Mouse (Mus musculus) limb, embryonic 11.5 days (tissue): ENCODE measurements at regions not wholly inside any gene's neighbourhood (a gene's known extent, or its start where the extent isn't known, plus 50 kb on each side); places are given as distances from the start of the nearest gene placed in this dataset.

ENCODE experiments used
- ATAC-seq: fragments of 200-750 bp; cut with Nextera tagmentation; 2 replicates; pipeline ENCODE4 v1.8.0; 2017; ENCODE audit warnings: low read depth; ENCODE audit not compliant: insufficient number of reproducible peaks, low FRiP score, low TSS enrichment
- DNase-seq: peaks from one replicate; pipeline ENCODE4 v3.0.0-alpha.2; 2015; ENCODE audit warnings: low spot score
- H3K27ac ChIP-seq: fragments of 300-500 bp; sonication (generic); replicated peaks from 2 replicates; pipeline ENCODE4 v1.5.1; 2014; ENCODE audit warnings: low read depth, mild to moderate bottlenecking, low read length
- H3K27me3 ChIP-seq: fragments of 300-500 bp; sonication (generic); 2 replicates; pipeline ENCODE4 v1.6.1; 2014; ENCODE audit warnings: mild to moderate bottlenecking, low read length, mixed read lengths; ENCODE audit not compliant: control insufficient read depth, insufficient read depth
- H3K36me3 ChIP-seq: fragments of 300-500 bp; sonication (generic); 2 replicates; pipeline ENCODE4 v1.6.1; 2014; ENCODE audit warnings: mild to moderate bottlenecking, low read length, moderate library complexity, mixed read lengths; ENCODE audit not compliant: control insufficient read depth, insufficient read depth
- H3K4me1 ChIP-seq: fragments of 300-500 bp; sonication (generic); 2 replicates; pipeline ENCODE4 v1.6.1; 2014; ENCODE audit warnings: low read length, mixed read lengths; ENCODE audit not compliant: control insufficient read depth, insufficient read depth
- H3K4me2 ChIP-seq: fragments of 300-500 bp; sonication (generic); 2 replicates; pipeline ENCODE4 v1.6.1; 2014; ENCODE audit warnings: low read depth, mild to moderate bottlenecking, moderate library complexity; ENCODE audit not compliant: severe bottlenecking
- H3K4me3 ChIP-seq: fragments of 300-500 bp; sonication (generic); 2 replicates; pipeline ENCODE4 v1.5.1; 2014; ENCODE audit warnings: low read depth, low read length
- H3K9ac ChIP-seq: fragments of 300-500 bp; sonication (generic); 2 replicates; pipeline ENCODE4 v1.6.1; 2014; ENCODE audit warnings: mild to moderate bottlenecking, low read length
- H3K9me3 ChIP-seq: fragments of 300-500 bp; sonication (generic); 2 replicates; pipeline ENCODE4 v1.6.1; 2016; ENCODE audit warnings: low read length; ENCODE audit not compliant: control insufficient read depth
- WGBS: fragments of 180-500 bp; shearing (Covaris S2); extraction: QIAGEN DNeasy Blood & Tissue Kit; methylation state at CpG from one replicate; pipeline ENCODE4 v1.1.7; 2014; 5-methylcytosine and 5-hydroxymethylcytosine counted together

GRCm38 (mm10) chr13:51959591-51959990, 113.1 kb downstream of the Gadd45g start:
- 85% methylated on average over 8 of the region's 8 CpGs for WGBS
- H3K27me3 ChIP-seq = no peaks in the 10 kb centered on the region
- no peak overlapping the region for H3K4me3 ChIP-seq
- no peak overlapping the region for H3K4me2 ChIP-seq
- ATAC-seq = no peak
- H3K27ac ChIP-seq = no peak overlapping the region
- H3K36me3 ChIP-seq = no peaks in the 10 kb centered on the region
- H3K9me3 ChIP-seq = no peaks in the 10 kb centered on the region
- DNase-seq = no peak
- no peak overlapping the region for H3K9ac ChIP-seq
- H3K4me1 ChIP-seq = 0 out of 2 replicates have a peak, but pooled peaks cover 2% of the 10 kb centered on the region

- 83% methylated on average over 4 of the region's 4 CpGs for WGBS
- H3K9me3 ChIP-seq = no peaks in the 10 kb centered on the region
- H3K36me3 ChIP-seq = no peaks in the 10 kb centered on the region
- H3K4me3 ChIP-seq = no peak overlapping the region
- no peaks in the 10 kb centered on the region for H3K27me3 ChIP-seq
- DNase-seq (no peak), ATAC-seq (no peak)
- H3K4me2 ChIP-seq = no peak overlapping the region
- H3K4me1 ChIP-seq = 0 out of 2 replicates have a peak, but pooled peaks cover 2% of the 10 kb centered on the region
- H3K27ac ChIP-seq = no peak overlapping the region
- H3K9ac ChIP-seq = no peak overlapping the region
Observed at GRCm38 (mm10) chr13:51960262-51960661, 113.8 kb downstream of the Gadd45g start.

GRCm38 (mm10) chr13:51962191-51962611, 115.7 kb downstream of the Gadd45g start:
- Histone ChIP-seq H3K27ac (no peak overlapping the region), H3K27me3 (no peaks in the 10 kb centered on the region), H3K9ac (no peak overlapping the region), H3K4me1 (0 out of 2 replicates have a peak, but pooled peaks cover 2% of the 10 kb centered on the region), H3K36me3 (no peaks in the 10 kb centered on the region), H3K4me2 (no peak overlapping the region), H3K9me3 (no peaks in the 10 kb centered on the region), H3K4me3 (no peak overlapping the region)
- ATAC-seq (no peak), DNase-seq (no peak)
- WGBS = 73% methylated on average over 8 of the region's 8 CpGs

- no peak overlapping the region for H3K4me2 ChIP-seq
- WGBS = 30% methylated on average over 5 of the region's 5 CpGs
- no peak overlapping the region for H3K9ac ChIP-seq
- H3K27me3 ChIP-seq = no peaks in the 10 kb centered on the region
- H3K4me1 ChIP-seq = 0 out of 2 replicates have a peak, but pooled peaks cover 2% of the 10 kb centered on the region
- DNase-seq (no peak), ATAC-seq (no peak)
- H3K36me3 ChIP-seq = no peaks in the 10 kb centered on the region
- no peaks in the 10 kb centered on the region for H3K9me3 ChIP-seq
- H3K27ac ChIP-seq = no peak overlapping the region
- H3K4me3 ChIP-seq = no peak overlapping the region
Observed at GRCm38 (mm10) chr13:51962676-51963075, 116.2 kb downstream of the Gadd45g start.

GRCm38 (mm10) chr13:51963966-51964365, 117.5 kb downstream of the Gadd45g start:
- Histone ChIP-seq H3K9me3 (no peaks in the 10 kb centered on the region), H3K36me3 (no peaks in the 10 kb centered on the region), H3K4me1 (0 out of 2 replicates have a peak, but pooled peaks cover 2% of the 10 kb centered on the region), H3K4me2 (no peak overlapping the region), H3K9ac (no peak overlapping the region), H3K27ac (no peak overlapping the region), H3K27me3 (no peaks in the 10 kb centered on the region), H3K4me3 (no peak overlapping the region)
- no peak for DNase-seq
- ATAC-seq = no peak
- 79% methylated on average over 6 of the region's 6 CpGs for WGBS

GRCm38 (mm10) chr13:51964416-51964815, 117.9 kb downstream of the Gadd45g start:
- H3K27ac ChIP-seq = no peak overlapping the region
- H3K4me3 ChIP-seq = no peak overlapping the region
- ATAC-seq = no peak
- H3K27me3 ChIP-seq = no peaks in the 10 kb centered on the region
- no peak for DNase-seq
- WGBS = 72% methylated on average over 6 of the region's 6 CpGs
- H3K36me3 ChIP-seq = no peaks in the 10 kb centered on the region
- H3K4me1 ChIP-seq = 0 out of 2 replicates have a peak, but pooled peaks cover 2% of the 10 kb centered on the region
- H3K9ac ChIP-seq = no peak overlapping the region
- no peak overlapping the region for H3K4me2 ChIP-seq
- no peaks in the 10 kb centered on the region for H3K9me3 ChIP-seq

GRCm38 (mm10) chr13:51964921-51965320, 118.4 kb downstream of the Gadd45g start:
- no peak overlapping the region for H3K4me2 ChIP-seq
- H3K4me3 ChIP-seq = no peak overlapping the region
- DNase-seq (no peak), ATAC-seq (no peak)
- no peaks in the 10 kb centered on the region for H3K27me3 ChIP-seq
- no peak overlapping the region for H3K9ac ChIP-seq
- no peak overlapping the region for H3K27ac ChIP-seq
- H3K9me3 ChIP-seq = no peaks in the 10 kb centered on the region
- H3K4me1 ChIP-seq = 0 out of 2 replicates have a peak, but pooled peaks cover 2% of the 10 kb centered on the region
- WGBS = 82% methylated on average over 2 of the region's 2 CpGs
- no peaks in the 10 kb centered on the region for H3K36me3 ChIP-seq

GRCm38 (mm10) chr13:51968103-51968502, 121.6 kb downstream of the Gadd45g start:
- 87% methylated on average over 6 of the region's 6 CpGs for WGBS
- H3K36me3 ChIP-seq = no peaks in the 10 kb centered on the region
- no peak overlapping the region for H3K4me3 ChIP-seq
- DNase-seq (no peak), ATAC-seq (no peak)
- H3K4me2 ChIP-seq = no peak overlapping the region
- no peaks in the 10 kb centered on the region for H3K9me3 ChIP-seq
- no peaks in the 10 kb centered on the region for H3K27me3 ChIP-seq
- no peak overlapping the region for H3K9ac ChIP-seq
- no peak overlapping the region for H3K27ac ChIP-seq
- peaks cover 7% of the 10 kb centered on the region for H3K4me1 ChIP-seq

GRCm38 (mm10) chr13:51968796-51969195, 122.3 kb downstream of the Gadd45g start:
- Histone ChIP-seq H3K36me3 (no peaks in the 10 kb centered on the region), H3K4me1 (peaks cover 13% of the 10 kb centered on the region)
- ATAC-seq = no peak

More at GRCm38 (mm10) chr13:51968796-51969195, 122.3 kb downstream of the Gadd45g start:
- Histone ChIP-seq H3K9ac (no peak overlapping the region), H3K4me2 (no peak overlapping the region), H3K27ac (no peak overlapping the region), H3K4me3 (no peak overlapping the region), H3K9me3 (no peaks in the 10 kb centered on the region), H3K27me3 (no peaks in the 10 kb centered on the region)
- DNase-seq = no peak
- 76% methylated on average over 9 of the region's 9 CpGs for WGBS
